Mouse (Mus musculus): ENCODE measurements around the gene Ly6g6f. TPM values are rescaled to one million over a fixed set of nuclear protein-coding genes. Genes with fewer than 3 reads are reported as not detected.

The Ly6g6f gene
- total RNA-seq (2023), result under 1 TPM; 0.31 to 0.55 TPM

GRCm38 (mm10) chr17:35085208-35085865 is at the start of gene Ly6g6f:
TSS of gene Ly6g6f (minus strand) at chr17:35085610.

GRCm38 (mm10) chr17:35134801-35135590 is 49.6 kb upstream of the Ly6g6f start, which contains the start of gene Bag6:
TSS of gene Bag6 (plus strand) at chr17:35135178.

GRCm38 (mm10) chr17:35131500-35132173 is 46.2 kb upstream of the Ly6g6f start, which contains the start of gene Apom:
TSS of gene Apom (minus strand) at chr17:35132050.

DNA sequence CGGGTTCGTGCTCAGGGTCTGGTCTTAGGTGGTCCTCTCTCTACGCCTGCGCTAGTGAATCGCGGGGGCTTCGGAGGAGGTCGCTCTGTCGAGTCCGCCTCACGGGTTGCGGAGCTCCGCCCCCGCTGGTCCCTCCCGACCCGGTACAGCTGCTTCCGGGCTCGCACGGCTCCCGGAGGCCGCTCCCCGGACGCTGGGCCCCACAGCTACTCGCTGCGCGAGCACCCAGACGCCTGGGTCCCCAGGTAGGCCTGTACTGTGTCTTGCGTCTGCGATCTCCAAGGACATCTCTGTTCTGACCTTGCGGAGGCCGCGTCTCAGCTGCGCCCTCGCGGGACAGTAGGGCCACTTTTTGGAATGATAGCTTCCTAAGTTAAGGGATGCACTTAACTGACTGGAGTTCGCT is 40.8 kb upstream of the Ly6g6f start, which contains the start of gene D17H6S53E:
TSS of gene D17H6S53E (plus strand) at position 168 of the 406 bp plus-strand sequence.

GRCm38 (mm10) chr17:35121871-35122303 is 36.5 kb upstream of the Ly6g6f start, which contains the start of gene Csnk2b:
TSS of gene Csnk2b (minus strand) at chr17:35122053.

DNA sequence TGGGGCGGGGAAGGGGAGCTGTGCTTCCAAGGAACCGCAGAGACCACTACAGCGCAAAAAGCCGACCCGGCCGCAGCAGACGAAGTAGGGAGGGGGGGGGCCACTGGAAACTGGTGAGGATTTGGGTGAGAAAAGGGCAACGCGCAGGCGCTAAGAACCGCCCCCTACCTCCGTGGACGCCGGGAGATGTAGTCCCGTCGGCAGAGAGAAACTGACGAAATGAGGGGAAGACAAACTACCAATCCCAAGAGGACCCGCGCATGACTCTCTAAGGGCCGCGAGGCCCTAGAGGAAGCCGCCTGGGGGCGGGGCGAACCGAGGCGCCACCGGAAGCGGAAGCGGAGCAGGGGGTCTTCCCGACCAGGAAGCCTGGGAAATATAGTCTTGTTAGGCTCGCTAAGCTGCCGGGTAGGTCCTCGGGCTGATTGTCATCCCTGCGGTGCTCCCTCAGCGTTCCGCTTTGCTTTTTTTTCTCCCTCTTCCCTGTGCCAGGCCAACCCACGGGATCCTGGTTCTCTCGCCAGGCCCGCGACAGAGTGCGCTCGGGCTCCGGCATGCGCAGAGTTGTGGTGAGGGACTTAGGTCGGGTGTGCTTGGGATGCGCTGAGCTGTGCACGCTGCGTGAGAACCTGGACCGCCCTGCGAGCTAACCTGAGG is 35.9 kb upstream of the Ly6g6f start, which contains the start of gene Gpank1:
TSS of gene Gpank1 (plus strand) at position 313 of the 657 bp plus-strand sequence.

DNA sequence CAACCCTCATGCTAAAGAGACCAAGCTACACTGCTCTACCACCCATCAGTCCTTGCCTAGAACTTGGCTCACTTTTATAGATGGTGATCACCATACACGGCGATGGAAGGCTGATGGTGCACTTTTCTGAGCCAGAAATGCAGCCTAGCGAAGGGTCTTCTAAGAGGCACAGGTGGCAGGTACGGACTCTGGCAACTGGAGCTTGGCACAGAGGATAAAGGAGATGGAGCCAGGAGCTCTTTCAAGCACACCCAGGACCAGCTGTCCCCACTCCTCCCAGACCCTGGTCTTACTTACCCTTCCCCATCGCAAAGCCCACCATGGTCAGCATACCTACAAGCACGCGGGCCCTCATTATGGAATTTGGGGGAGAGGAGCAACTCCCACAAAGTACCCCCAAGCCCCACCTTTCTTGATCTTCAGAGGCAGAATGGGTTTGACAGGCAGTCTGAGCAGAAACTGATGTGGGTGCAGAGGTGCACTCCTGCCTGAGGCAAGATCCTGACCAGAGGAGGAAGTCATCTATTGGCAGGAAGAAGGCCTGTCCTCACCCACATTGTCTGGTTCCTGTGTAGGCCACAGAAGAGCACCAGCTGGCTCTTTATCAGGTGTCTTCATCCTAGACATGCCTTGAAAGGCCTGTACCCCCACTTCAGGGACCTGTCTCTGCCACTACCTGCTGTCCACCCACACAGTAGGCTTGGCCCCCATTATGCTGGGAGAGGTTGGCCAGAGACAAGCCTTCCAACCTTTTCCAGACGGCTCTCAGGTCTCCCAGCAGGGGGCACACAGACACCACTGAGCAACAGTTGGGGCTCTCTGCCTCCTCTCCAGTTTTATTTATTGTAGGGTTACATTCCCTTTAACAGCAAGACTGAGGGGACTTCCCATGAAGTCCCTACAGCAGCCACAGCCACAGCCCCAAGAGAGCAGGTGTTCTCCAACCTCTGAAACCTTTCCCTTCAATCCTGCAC is 29.9 kb upstream of the Ly6g6f start, which contains the start of gene Ly6g5b:
TSS of gene Ly6g5b (minus strand) at position 383 of the 974 bp plus-strand sequence.

GRCm38 (mm10) chr17:35108097-35108496 is 22.7 kb upstream of the Ly6g6f start, which contains the start of gene Ly6g5c:
TSS of gene Ly6g5c (plus strand) at chr17:35108279.

GRCm38 (mm10) chr17:35088825-35089644 is 3.6 kb upstream of the Ly6g6f start, which contains the start of gene Abhd16a:
TSS of gene Abhd16a (plus strand) at chr17:35089263.

DNA sequence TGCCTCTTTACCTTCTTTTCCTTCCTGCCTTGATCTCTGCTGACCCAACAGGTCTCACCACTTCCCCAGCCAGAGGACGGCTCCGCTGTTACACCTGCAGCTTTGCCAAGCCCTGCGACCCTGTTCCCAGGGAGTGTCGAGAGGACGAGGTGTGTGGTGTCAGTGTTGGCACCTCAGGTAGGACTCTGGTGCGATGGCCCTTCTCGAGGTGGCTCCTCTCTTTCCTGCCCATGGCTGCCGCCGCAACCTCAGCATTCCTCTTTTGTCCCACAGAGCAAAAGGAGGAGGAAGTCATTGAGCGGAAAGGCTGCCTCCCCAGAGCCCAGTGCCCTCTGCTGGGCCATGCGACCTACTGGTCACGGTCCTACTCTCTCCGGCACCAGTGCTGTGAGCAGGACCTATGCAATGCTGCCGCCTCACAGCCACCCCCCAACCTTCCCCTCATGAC is 7.6 kb downstream of the Ly6g6f start, which contains the start of gene Ly6g6d:
TSS of gene Ly6g6d (minus strand) at position 280 of the 448 bp plus-strand sequence.

DNA sequence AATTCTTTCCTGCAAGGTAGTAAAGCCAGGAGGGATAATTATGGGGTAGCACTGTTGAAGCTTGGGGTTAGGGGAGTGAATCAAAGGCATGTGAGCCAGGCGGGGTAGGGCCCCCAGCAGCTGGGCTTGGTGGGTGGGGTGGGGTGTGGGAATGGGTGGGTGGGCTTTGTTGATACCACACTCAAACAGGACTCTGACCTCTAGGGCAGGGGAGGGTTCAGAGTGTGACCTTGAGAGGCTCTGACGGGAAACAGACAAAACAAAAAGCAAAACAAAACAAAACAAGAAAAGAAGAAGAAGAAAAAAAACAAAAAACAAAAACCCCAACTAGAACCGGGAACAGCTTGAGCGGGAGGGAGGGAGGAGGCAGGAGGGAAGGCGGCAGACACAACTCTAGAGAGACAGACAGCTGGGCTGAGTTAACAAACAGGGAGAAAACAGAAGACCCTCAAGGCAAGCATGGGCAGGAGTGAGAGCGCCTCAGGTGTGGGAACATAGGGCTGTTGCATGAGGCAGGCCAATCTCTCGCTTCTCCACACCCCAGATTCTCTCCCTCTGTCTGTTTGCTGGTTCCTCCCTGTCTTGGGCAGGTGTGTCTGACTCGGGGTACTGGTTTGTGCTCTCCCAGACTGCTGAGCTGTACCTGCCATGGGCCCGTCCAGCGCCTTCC is 8.8 kb downstream of the Ly6g6f start, which contains the start of gene Ly6g6e:
TSS of gene Ly6g6e (plus strand) at position 396 of the 670 bp plus-strand sequence.

DNA sequence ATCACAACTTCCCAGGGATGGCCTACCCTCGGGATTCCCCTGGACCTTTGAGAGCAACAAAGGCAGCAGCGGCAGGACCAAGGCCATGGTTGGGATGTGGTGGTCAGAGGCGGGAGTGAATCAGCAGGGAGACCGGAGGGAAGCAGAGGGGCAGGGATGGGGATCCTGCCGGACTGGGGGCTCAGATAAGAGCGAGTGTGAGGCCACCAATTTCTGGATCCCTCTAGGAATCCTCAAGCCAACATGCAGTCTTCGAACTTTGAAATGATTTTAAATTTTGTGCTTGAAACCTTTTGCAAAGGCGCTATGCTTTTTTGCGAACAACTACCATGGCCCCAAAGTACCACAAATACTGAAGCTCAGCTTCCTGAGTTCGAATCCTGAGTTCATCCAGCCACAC is 19.3 kb downstream of the Ly6g6f start, which contains the start of gene Mpig6b:
TSS of gene Mpig6b (minus strand) at position 101 of the 400 bp plus-strand sequence.

GRCm38 (mm10) chr17:35064951-35065947 is 20.2 kb downstream of the Ly6g6f start, which contains the start of gene Ly6g6c:
TSS of gene Ly6g6c (plus strand) at chr17:35065388.

GRCm38 (mm10) chr17:35058911-35059892 is 26.2 kb downstream of the Ly6g6f start, which contains the start of gene Ddah2:
TSS of gene Ddah2 (plus strand) at chr17:35059035.

GRCm38 (mm10) chr17:35049561-35050016 is 35.8 kb downstream of the Ly6g6f start, which contains the start of gene Clic1:
TSS of gene Clic1 (plus strand) at chr17:35049966.

